Mouse (Mus musculus) G1E (cell line): ENCODE results near the gene Unc5c. TPM values are rescaled to one million over a fixed set of nuclear protein-coding genes. Genes with fewer than 3 reads are reported as not detected.

Source experiments
- ATAC-seq: 2 replicates; pipeline ENCODE4 v1.8.0; 2016; ENCODE audit warnings: mild to moderate bottlenecking; ENCODE audit not compliant: insufficient number of reproducible peaks, poor library complexity, low FRiP score, severe bottlenecking; ENCODE audit errors: extremely low read depth
- DNase-seq: peaks from one replicate; pipeline ENCODE4 v3.0.0; 2012; ENCODE audit warnings: low spot score
- H3K27me3 ChIP-seq: 2 replicates; pipeline ENCODE4 v1.6.1; 2012; ENCODE audit warnings: mild to moderate bottlenecking, low read length, inconsistent platforms; ENCODE audit not compliant: insufficient read depth
- H3K36me3 ChIP-seq: replicated peaks from 2 replicates; pipeline ENCODE3; 2012; ENCODE audit warnings: mild to moderate bottlenecking, inconsistent platforms
- H3K4me1 ChIP-seq: 2 replicates; pipeline ENCODE4 v1.6.1; 2012; ENCODE audit warnings: low read depth, low read length, inconsistent platforms, mixed read lengths; ENCODE audit not compliant: insufficient read depth
- H3K4me3 ChIP-seq: 2 replicates; pipeline ENCODE4 v1.5.1; 2012; ENCODE audit warnings: low read depth, mild to moderate bottlenecking, inconsistent platforms, low read length, moderate library complexity, mixed read lengths
- H3K9me3 ChIP-seq: replicated peaks from 2 replicates; pipeline ENCODE4 v1.6.1; 2012; ENCODE audit warnings: inconsistent platforms
- CTCF ChIP-seq: IDR thresholded peaks from 2 replicates; pipeline ENCODE4 v1.5.1; 2012; ENCODE audit warnings: low read depth, low read length, inconsistent platforms, mixed read lengths
- GATA1 ChIP-seq: IDR thresholded peaks from 2 replicates; pipeline ENCODE4 v1.6.1; 2012; ENCODE audit warnings: borderline replicate concordance, low read length, inconsistent platforms, mixed read lengths
- GATA2 ChIP-seq: IDR thresholded peaks from 2 replicates; pipeline ENCODE4 v1.6.1; 2012; ENCODE audit warnings: low read depth, low read length, inconsistent platforms, borderline replicate concordance
- POLR2AphosphoS5 ChIP-seq: IDR thresholded peaks from 2 replicates; pipeline ENCODE4 v1.6.1; 2012; ENCODE audit warnings: low read depth, low read length, inconsistent platforms; ENCODE audit not compliant: insufficient replicate concordance
- TAL1 ChIP-seq: conservative IDR thresholded peaks from 2 replicates; pipeline ENCODE4 v1.6.1; 2012; ENCODE audit warnings: low read depth, low read length, inconsistent platforms, mixed read lengths
- polyA plus RNA-seq: library from polyadenylated mRNA; stranded (reverse); fragments of >175 nt; gene quantifications from 2 replicates; pipeline ENCODE4 v1.2.3, GENCODE M21; 2012
- total RNA-seq, 2 experiments: library from RNA; stranded (forward) in 1 of 2; stranded (reverse) in 1 of 2; fragments of 200-1000 nt in 1 of 2; fragments of >200 nt in 1 of 2; fragmentation: Nextera tagmentation in 1 of 2; gene quantifications; 2 replicates each; pipeline ENCODE4 v1.2.3; 2014 to 2017

Unc5c gene
- total and polyA plus RNA-seq, 3 experiments: 0.33 TPM; not detected in 2

DNA sequence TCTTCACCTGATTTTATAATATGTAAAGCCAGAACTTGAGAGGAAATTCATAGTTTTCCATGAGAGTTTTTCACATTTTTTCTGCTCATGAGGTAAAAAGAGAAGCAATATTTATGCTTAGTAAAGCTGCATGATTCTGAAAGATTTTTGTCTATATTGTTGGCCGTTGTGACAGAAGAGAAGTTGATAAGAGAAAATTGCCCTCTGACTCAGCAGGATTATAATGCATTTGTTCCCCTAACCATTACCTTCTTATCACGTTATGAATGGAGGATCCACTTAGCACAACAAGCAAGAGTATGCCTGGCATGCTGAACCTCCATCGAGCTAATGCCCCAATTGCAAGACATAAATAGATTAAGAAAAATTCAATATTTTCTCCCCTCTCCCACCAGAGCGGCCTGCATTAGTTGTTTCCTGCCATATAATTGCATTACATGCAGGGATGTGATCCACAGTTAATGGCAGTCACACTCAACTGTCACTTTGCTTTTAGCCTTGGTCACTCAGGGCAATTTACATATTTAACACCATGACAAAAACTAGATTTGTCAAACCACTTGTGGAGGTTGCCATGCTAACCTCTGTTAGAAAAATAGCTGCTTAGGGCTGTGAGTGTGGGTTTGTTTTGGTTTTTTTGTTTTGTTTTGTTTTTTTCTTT is 37.0 kb downstream of the Unc5c start:
- no peaks in the 10 kb centered on the region for H3K9me3 ChIP-seq
- no peak for DNase-seq
- no peaks in the 10 kb centered on the region for H3K27me3 ChIP-seq
- ATAC-seq: no peak
- H3K4me1 ChIP-seq: no peaks in the 10 kb centered on the region
- no peaks in the 10 kb centered on the region for H3K36me3 ChIP-seq
- no peak overlapping the region for H3K4me3 ChIP-seq
- TF ChIP-seq GATA1 (no peak), TAL1 (no peak), GATA2 (no peak), CTCF (no peak), POLR2AphosphoS5 (no peak)

DNA sequence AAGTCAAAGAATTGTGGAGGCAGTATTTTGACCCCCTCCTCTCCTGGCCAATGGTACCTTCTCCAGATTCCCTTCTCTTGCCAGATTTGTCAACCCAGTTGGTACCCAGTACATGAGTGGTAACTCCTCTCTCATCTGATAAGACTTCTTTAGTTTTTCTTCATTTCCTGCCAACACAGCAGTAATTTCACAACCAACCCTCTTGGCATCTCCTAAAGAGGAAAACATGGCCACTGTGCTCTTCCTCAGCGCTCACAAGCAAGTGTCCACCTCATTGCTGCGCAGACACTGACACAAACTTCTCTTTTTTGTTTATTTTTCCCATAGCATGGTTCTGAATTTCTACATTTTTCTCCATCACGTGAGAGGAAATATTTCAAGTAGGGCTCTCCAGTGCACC is 38.3 kb downstream of the Unc5c start:
- no peaks in the 10 kb centered on the region for H3K36me3 ChIP-seq
- H3K9me3 ChIP-seq: no peaks in the 10 kb centered on the region
- H3K27me3 ChIP-seq: no peaks in the 10 kb centered on the region
- H3K4me3 ChIP-seq: no peak overlapping the region
- no peaks in the 10 kb centered on the region for H3K4me1 ChIP-seq
- ATAC-seq (no peak; the same call in 1 of the 2 replicates), DNase-seq (no peak)
- no peak for TF ChIP-seq GATA2
- TF ChIP-seq POLR2AphosphoS5: no peak
- no peak for TF ChIP-seq CTCF
- TF ChIP-seq TAL1: no peak
- no peak for TF ChIP-seq GATA1

DNA sequence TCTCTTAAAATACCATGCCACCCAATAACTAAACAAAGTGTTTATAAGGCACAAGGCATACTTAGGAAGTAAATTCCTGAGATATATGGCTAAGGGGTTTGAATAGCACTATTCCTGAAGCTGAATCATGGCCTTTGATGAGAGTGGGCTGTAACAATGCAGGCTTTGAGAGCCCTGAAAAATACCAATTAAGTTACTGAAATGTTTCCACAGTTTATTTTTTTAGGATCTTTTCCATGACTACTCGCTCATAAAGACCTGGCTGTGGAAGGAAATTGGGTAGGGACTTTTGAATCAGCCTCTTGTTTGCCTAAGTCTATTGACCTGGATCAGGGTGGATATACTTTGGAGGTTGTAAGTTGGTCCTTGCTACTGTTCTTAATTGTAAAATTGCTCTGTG is 44.8 kb downstream of the Unc5c start:
- Histone ChIP-seq H3K36me3 (no peaks in the 10 kb centered on the region), H3K9me3 (no peaks in the 10 kb centered on the region), H3K27me3 (no peaks in the 10 kb centered on the region), H3K4me1 (no peaks in the 10 kb centered on the region), H3K4me3 (no peak overlapping the region)
- DNase-seq (no peak), ATAC-seq (no peak)
- no peak for TF ChIP-seq GATA1
- no peak for TF ChIP-seq POLR2AphosphoS5

DNA sequence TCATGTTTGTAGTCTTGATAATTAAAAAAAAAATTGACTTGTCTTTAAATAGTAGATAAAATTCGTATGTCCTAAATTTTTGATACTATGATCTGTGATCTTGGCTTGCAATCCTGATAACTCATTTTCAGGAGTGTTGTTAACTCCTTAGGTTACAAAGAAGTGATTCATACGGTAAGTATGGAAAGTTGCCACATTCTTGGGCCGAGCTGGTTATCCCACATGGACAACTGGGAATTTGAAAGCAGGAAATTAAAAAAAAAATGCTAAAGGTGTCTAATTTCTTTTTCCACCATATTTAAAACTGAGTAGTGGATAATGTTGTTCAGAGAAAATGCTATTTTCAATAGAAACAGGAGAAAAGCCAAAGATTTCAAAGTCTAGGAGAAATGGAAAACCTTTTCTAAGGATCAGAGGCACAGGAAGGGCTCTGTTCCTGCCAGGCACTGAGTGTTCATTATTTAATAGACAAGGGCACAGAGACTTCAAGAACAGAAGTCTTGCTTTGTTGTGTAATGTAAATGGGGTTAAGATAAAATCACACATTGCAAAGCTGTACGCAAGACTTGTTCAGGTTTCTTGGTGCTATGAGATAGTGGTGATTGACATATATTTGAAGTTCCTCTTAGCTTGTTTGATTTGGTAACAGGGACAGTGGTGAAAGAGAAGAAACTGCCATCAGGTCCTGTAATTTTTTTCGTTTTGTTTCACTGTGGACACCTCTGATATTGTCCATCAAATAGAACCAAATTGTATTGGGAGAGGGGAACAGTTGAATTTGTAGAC is 46.4 kb downstream of the Unc5c start:
- no peak for DNase-seq
- H3K27me3 ChIP-seq: no peaks in the 10 kb centered on the region
- no peak overlapping the region for H3K4me3 ChIP-seq
- H3K4me1 ChIP-seq: no peaks in the 10 kb centered on the region
- TF ChIP-seq GATA2 (no peak), GATA1 (no peak), TAL1 (no peak), POLR2AphosphoS5 (no peak), CTCF (no peak)
- H3K9me3 ChIP-seq: no peaks in the 10 kb centered on the region
- no peak for ATAC-seq
- no peaks in the 10 kb centered on the region for H3K36me3 ChIP-seq

DNA sequence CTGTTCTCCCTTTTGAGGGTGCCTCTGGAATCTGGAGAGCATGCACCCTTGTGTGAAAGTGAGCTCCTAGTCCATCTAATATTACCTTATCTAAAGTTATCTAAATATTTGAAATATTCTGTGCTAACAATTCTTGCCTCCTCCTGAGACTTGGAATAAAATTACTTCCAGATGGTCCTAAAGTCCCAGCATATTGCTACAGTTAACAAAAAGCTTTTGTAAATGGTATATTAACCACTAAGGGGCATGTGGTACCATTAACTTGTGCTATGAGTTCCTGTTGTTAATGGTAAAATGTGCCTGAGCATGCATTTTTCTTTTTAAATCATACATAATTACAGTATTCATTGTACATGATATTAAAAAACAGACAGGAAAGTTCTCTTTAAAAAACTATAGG is 63.7 kb downstream of the Unc5c start:
- TF ChIP-seq CTCF: no peak
- TF ChIP-seq GATA2: no peak
- no peak for TF ChIP-seq POLR2AphosphoS5
- no peak for TF ChIP-seq TAL1
- TF ChIP-seq GATA1: no peak
- ATAC-seq (no peak), DNase-seq (no peak)
- Histone ChIP-seq H3K4me3 (no peak overlapping the region), H3K9me3 (no peaks in the 10 kb centered on the region), H3K4me1 (no peaks in the 10 kb centered on the region), H3K36me3 (no peaks in the 10 kb centered on the region), H3K27me3 (no peaks in the 10 kb centered on the region)

DNA sequence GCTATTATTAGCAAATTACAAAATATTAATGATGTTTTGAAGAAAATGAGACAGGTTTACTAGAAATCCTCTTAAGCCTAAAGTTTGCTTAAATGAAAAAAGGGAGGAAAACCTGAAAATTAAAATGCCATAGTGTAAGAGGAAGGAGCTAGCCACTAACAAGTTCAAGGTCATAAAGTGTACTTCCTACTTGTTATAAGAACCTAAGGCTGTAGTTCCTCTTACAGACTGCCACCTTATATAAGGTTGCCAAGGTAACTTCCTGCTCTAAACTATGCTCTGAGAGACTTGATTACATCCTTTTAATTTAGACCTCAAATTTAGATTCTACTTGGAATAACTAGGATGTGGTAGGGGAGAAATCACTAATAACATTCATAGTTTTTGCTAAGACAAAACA is 64.6 kb downstream of the Unc5c start:
- no peaks in the 10 kb centered on the region for H3K9me3 ChIP-seq
- ATAC-seq (no peak), DNase-seq (no peak)
- no peak overlapping the region for H3K4me3 ChIP-seq
- no peaks in the 10 kb centered on the region for H3K4me1 ChIP-seq
- TF ChIP-seq TAL1 (no peak), GATA1 (no peak), POLR2AphosphoS5 (no peak)
- no peaks in the 10 kb centered on the region for H3K27me3 ChIP-seq
- no peaks in the 10 kb centered on the region for H3K36me3 ChIP-seq
